Mouse (Mus musculus): ENCODE data around the gene Sh3bp2. TPM values are rescaled to one million over a fixed set of nuclear protein-coding genes. Genes with fewer than 3 reads are reported as not detected.
"Not testable (repeated sequence)": the region's sequence is repeated elsewhere in the genome, so short reads cannot be mapped to it uniquely, and the experiment has no call there.

The Sh3bp2 gene
- polyA plus RNA-seq, 1 experiment from 2014 or later = 15.8 TPM

DNA sequence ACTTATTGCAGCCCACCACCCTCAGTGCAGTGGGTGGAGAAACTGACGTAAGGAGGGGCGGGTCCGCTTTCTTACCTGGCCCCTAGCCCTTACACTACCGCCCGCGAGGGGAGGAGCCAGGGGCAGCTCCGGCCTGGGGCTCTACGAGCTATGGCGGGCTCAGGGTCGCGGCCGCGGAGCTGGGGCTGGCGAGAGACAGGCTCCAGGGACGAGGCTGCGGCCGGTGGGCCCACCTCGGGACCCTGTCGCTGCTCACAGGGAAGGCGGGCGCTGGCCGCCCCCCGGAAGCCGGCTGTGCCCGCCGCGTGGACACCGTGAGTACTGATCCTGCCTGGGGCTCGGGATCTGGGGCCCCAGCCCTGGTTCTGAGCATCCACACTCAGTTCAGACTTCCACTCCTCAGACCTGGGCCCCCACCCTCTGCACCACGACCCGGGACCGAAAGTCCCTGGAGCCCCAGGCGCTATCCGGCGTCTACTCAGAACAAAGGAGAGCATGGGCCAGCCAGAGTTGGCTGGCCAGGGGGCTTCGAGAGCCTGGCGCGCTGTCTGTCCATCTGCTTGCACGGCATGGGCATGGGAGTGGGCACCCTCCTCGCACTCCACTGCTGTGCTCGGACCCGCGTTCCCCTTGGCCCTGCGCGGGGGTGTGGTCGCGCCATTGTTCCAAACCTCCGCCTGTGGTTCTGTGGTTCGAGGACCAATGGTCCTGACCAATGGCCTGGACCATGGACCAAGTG lies 24.0 kb downstream of the Sh3bp2 start:
- H3K36me3 ChIP-seq = peaks cover 23% of the 10 kb centered on the region
- peak overlapping the region; percentile 66 for H3K4me2 ChIP-seq (replicated peaks)
- ATAC-seq (ENCODE audit: low FRiP score, low read depth) = peak; percentile 85
- peak overlapping the region; percentile 84 for H3K4me3 ChIP-seq
- H3K27ac ChIP-seq = peak overlapping the region; percentile 37; the same call in 1 of the 2 replicates
- WGBS = under 1% methylated on average over 49 of the region's 49 CpGs
- peak overlapping the region; percentile 93 for H3K9ac ChIP-seq
- no peaks in the 10 kb centered on the region for H3K27me3 ChIP-seq (replicated peaks)
- no peaks in the 10 kb centered on the region for H3K9me3 ChIP-seq
- peaks cover 16% of the 10 kb centered on the region for H3K4me1 ChIP-seq

DNA sequence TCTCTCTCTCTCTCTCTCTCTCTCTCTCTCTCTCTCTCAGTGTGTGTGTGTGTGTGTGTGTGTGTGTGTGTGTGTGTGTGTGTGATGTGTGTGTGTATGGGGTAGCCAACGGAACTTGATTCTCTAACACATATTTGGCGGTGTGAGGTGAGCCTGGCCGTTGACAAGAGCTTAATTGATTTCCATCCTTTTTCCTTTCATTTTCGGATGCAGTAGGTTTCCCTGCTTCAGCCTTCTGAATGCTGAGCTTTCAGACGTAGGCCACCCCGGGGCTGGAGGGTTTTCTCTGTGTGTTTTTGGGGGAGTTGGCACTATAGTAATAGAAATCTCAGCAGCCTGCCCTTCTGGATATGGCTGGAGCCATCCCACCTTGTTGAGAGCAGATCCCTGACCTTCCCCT lies 24.6 kb downstream of the Sh3bp2 start:
- ATAC-seq (ENCODE audit: low FRiP score, low read depth) = no peak
- Histone ChIP-seq H3K9me3 (no peaks in the 10 kb centered on the region), H3K27me3 (replicated peaks) (no peaks in the 10 kb centered on the region), H3K4me2 (replicated peaks) (peak overlapping the region; percentile 66), H3K9ac (peak overlapping the region; percentile 93), H3K4me3 (peak overlapping the region; percentile 84), H3K4me1 (peaks cover 16% of the 10 kb centered on the region), H3K27ac (no peak overlapping the region), H3K36me3 (peaks cover 26% of the 10 kb centered on the region)
- 22% methylated on average over 6 of the region's 6 CpGs for WGBS

- no peak overlapping the region for H3K4me2 ChIP-seq (replicated peaks)
- no peak for ATAC-seq (ENCODE audit: low FRiP score, low read depth)
- H3K4me1 ChIP-seq = peaks cover 16% of the 10 kb centered on the region
Measured at GRCm38 (mm10) chr5:34551821-34552220, 26.2 kb downstream of the Sh3bp2 start.

GRCm38 (mm10) chr5:34563854-34564253 lies 38.2 kb downstream of the Sh3bp2 start:
- no peak overlapping the region for H3K4me2 ChIP-seq (replicated peaks)
- ATAC-seq (ENCODE audit: low FRiP score, low read depth) = no peak
- peaks cover 55% of the 10 kb centered on the region for H3K36me3 ChIP-seq
- no peak overlapping the region for H3K27ac ChIP-seq
- H3K4me1 ChIP-seq = no peaks in the 10 kb centered on the region
- no peaks in the 10 kb centered on the region for H3K9me3 ChIP-seq
- H3K9ac ChIP-seq = no peak overlapping the region
- WGBS = 87% methylated on average over 1 of the region's 1 CpGs
- no peaks in the 10 kb centered on the region for H3K27me3 ChIP-seq (replicated peaks)
- no peak overlapping the region for H3K4me3 ChIP-seq

More at GRCm38 (mm10) chr5:34551821-34552220, 26.2 kb downstream of the Sh3bp2 start:
- no peak overlapping the region for H3K27ac ChIP-seq
- no peak overlapping the region for H3K4me3 ChIP-seq
- H3K36me3 ChIP-seq = peaks cover 42% of the 10 kb centered on the region
- 85% methylated on average over 4 of the region's 4 CpGs for WGBS
- H3K27me3 ChIP-seq (replicated peaks) = no peaks in the 10 kb centered on the region
- H3K9ac ChIP-seq = no peak overlapping the region
- no peaks in the 10 kb centered on the region for H3K9me3 ChIP-seq

GRCm38 (mm10) chr5:34564291-34564690 lies 38.7 kb downstream of the Sh3bp2 start:
- no peak overlapping the region for H3K4me2 ChIP-seq (replicated peaks)
- no peak overlapping the region for H3K9ac ChIP-seq
- no peaks in the 10 kb centered on the region for H3K27me3 ChIP-seq (replicated peaks)
- no peaks in the 10 kb centered on the region for H3K9me3 ChIP-seq
- no peak for ATAC-seq (ENCODE audit: low FRiP score, low read depth)
- H3K4me3 ChIP-seq = no peak overlapping the region
- H3K4me1 ChIP-seq = no peaks in the 10 kb centered on the region
- 87% methylated on average over 4 of the region's 4 CpGs for WGBS
- H3K36me3 ChIP-seq = peaks cover 50% of the 10 kb centered on the region
- no peak overlapping the region for H3K27ac ChIP-seq

DNA sequence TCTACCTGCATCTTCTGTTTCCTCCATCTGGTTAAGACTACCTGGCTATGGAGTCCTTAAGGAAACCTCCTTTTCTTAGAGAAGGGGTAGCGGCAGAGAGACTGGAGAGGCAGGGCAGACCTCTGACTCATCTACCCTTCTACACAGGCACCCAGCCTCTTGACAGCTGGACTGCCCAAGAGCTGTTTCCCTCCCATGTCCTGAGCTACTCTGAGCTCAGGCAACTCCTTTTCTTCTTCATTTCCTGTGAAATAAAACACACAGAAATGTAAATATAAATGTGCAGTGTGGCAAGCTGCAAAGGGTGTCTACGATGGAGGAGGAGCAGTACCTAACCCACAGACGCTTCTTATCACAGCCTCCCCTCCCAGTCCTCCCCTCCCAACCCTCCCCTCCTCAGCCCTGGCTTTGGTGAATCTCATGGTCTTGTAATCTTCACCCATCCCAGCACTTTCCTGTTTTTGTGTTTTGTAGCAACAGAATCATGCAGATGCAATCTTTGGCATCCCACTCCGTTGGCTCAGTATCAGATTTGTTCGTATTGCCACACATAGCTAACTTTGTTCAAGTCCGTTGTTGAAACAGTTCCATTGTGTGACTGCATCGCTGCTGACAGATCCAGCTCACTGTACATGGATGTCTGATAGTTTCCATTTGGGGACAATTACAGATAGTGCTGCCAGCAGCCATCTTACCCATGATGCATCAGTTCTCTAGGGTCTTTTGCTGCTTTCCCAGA lies 40.1 kb downstream of the Sh3bp2 start:
- Histone ChIP-seq H3K9me3 (no peaks in the 10 kb centered on the region), H3K4me1 (no peaks in the 10 kb centered on the region), H3K36me3 (peaks cover 36% of the 10 kb centered on the region), H3K9ac (no peak overlapping the region), H3K27me3 (replicated peaks) (no peaks in the 10 kb centered on the region), H3K4me2 (replicated peaks) (no peak overlapping the region), H3K4me3 (no peak overlapping the region), H3K27ac (no peak overlapping the region)
- whole genome bisulfite sequencing = 88% methylated on average over 7 of the region's 7 CpGs
- ATAC-seq (ENCODE audit: low FRiP score, low read depth) = no peak

DNA sequence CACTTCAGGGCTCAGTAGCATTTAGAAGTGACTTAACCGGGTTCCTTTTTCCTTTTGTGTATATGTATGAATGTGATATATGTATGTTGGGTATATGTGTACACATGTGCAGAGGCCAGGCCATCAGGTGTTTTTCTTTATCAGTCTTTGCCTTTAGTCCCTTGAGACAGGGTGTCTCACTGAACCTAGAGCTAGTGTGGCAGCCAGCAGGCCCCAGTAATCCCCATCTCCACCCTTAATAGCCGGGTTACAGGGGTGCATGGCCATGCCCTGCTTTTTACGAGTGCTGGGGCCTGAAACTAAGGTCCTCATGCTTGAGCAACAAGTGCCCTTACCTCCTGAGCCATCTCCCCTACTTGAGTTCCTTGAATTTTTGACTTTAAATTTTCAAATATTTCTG lies 45.9 kb downstream of the Sh3bp2 start:
- Histone ChIP-seq H3K4me1 (peaks cover 19% of the 10 kb centered on the region), H3K9me3 (no peaks in the 10 kb centered on the region), H3K36me3 (no peaks in the 10 kb centered on the region), H3K27ac (no peak overlapping the region), H3K27me3 (replicated peaks) (no peaks in the 10 kb centered on the region), H3K4me3 (no peak overlapping the region), H3K4me2 (replicated peaks) (no peak overlapping the region), H3K9ac (no peak overlapping the region)
- WGBS = 85% methylated on average over 3 of the region's 3 CpGs
- ATAC-seq (ENCODE audit: low FRiP score, low read depth) = no peak

DNA sequence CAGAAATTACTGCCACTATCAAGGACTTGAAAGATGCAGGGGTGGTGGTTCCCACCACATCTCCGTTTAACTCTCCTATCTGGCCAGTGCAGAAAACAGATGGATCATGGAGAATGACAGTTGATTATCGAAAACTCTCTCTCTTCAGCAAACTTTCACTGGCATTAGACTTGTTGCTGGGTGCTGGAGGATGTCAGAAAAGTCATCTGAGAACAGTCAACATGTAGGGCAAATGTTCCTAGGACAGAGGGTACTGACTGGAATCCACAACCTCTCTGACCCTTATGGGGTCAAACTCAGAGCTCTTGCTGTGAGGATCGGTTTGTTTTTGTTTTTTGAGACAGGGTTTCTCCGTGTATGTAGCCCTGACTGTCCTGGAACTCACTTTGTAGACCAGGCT lies 46.9 kb downstream of the Sh3bp2 start:
- Histone ChIP-seq H3K4me2 (replicated peaks) (peak overlapping the region; percentile 70), H3K4me1 (peaks cover 19% of the 10 kb centered on the region), H3K4me3 (peak overlapping the region; percentile 92; the same call in 1 of the 2 replicates), H3K9ac (peak overlapping the region; percentile 96)
- not testable (repeated sequence) for H3K9me3 ChIP-seq; H3K27ac ChIP-seq; H3K27me3 ChIP-seq (replicated peaks); ATAC-seq (ENCODE audit: low FRiP score, low read depth); H3K36me3 ChIP-seq
- 59% methylated on average over 4 of the region's 4 CpGs for WGBS

DNA sequence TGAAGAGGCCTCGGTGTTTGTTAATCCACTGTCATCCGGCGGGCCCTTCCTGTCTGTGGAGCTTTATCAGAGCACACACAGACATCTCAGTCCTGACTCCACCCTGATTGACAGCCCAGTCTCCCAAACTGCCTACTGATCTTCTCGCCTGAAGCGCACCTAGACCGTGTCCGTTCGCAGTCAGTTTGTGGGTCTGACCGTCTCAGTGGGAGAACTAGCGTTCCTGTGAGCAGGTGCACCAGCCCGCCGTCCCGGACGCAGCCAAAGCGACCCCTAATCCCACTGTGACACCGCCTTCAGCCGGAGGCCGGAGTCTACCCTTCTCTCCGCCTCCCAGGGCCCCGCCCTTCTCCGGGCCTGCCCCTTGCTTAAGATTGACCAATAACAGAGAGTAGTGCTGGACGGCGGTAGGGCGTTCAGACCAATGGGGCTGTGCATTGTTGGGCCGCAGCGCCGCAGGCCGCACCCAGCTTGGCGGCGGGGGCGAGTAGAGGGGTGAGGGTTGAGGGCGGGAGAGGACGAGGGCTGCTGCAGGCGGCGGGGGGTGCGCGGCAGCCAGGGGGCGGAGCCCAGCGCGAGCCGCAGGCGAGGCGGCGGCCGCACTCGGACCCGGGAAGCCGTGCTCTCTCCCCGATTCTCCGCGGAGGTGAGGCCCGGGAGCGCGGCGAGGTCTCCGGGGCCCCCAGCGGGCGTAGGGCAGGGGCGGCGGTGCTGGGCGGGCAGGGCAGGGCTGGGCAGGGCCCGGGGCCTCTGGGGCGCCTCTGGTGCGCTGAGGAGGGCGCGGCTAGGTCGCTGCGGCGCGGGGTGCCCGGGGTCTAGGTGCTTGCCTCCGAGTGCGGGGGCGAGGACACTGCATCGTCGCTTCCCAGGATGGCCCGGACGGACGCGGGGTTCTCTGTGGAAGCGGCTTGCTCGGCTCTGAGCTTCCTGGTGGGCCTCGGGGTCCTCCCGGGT lies 47.9 kb downstream of the Sh3bp2 start, which contains the start of gene Add1:
TSS of gene Add1 (plus strand) at position 397 of the 954 bp plus-strand sequence.
- under 1% methylated on average over 74 of the region's 84 CpGs for WGBS
- peaks cover 19% of the 10 kb centered on the region for H3K4me1 ChIP-seq
- H3K27me3 ChIP-seq (replicated peaks) = no peaks in the 10 kb centered on the region
- no peaks in the 10 kb centered on the region for H3K36me3 ChIP-seq
- H3K4me2 ChIP-seq (replicated peaks) = peak within 1 kb of the TSS; percentile 70
- no peaks in the 10 kb centered on the region for H3K9me3 ChIP-seq
- peak within 1 kb of the TSS; percentile 96 for H3K9ac ChIP-seq
- H3K27ac ChIP-seq = peak within 1 kb of the TSS; percentile 89
- peak within 1 kb of the TSS; percentile 92 for H3K4me3 ChIP-seq
- peak; percentile 100 for ATAC-seq (ENCODE audit: low FRiP score, low read depth)

DNA sequence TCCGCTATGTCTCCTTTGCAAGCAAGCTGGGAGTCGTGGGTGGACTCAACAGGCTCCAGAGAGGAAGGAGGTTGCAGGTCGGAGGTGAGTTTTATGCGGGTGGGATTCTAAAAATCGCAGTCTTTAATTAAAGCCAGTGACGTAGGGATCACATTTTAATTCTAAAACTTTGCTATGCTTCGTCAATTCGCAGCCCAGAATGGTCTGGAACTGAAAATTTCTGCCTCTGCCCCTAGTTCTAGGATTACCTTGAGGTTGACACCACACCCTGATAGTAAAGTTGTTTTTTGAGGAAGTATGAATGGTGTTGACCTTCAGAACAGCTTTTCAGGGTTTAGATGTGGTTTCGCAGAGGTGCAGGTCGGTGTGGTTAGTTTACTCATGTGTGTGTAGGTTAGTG lies 49.1 kb downstream of the Sh3bp2 start:
- Histone ChIP-seq H3K27ac (no peak overlapping the region), H3K27me3 (replicated peaks) (no peaks in the 10 kb centered on the region), H3K4me1 (peaks cover 19% of the 10 kb centered on the region), H3K36me3 (no peaks in the 10 kb centered on the region), H3K4me3 (peak overlapping the region; percentile 92), H3K9me3 (no peaks in the 10 kb centered on the region), H3K9ac (peak overlapping the region; percentile 96), H3K4me2 (replicated peaks) (peak overlapping the region; percentile 70)
- 52% methylated on average over 10 of the region's 10 CpGs for WGBS
- no peak for ATAC-seq (ENCODE audit: low FRiP score, low read depth)

- H3K27ac ChIP-seq = no peak overlapping the region
- H3K27me3 ChIP-seq (replicated peaks) = no peaks in the 10 kb centered on the region
- no peaks in the 10 kb centered on the region for H3K36me3 ChIP-seq
- H3K9me3 ChIP-seq = no peaks in the 10 kb centered on the region
- peaks cover 19% of the 10 kb centered on the region for H3K4me1 ChIP-seq
- H3K4me3 ChIP-seq = no peak overlapping the region
- no peak overlapping the region for H3K9ac ChIP-seq
- ATAC-seq (ENCODE audit: low FRiP score, low read depth) = no peak
- no peak overlapping the region for H3K4me2 ChIP-seq (replicated peaks)
- WGBS = 98% methylated on average over 1 of the region's 1 CpGs
Measured at GRCm38 (mm10) chr5:34576286-34576685, 50.6 kb downstream of the Sh3bp2 start.

All from neural tube, embryonic 12.5 days (tissue).